Mouse (Mus musculus): ENCODE measurements around the gene Snx7.

Gene Snx7

GRCm38 (mm10) chr3:117817635-117818034, 51.1 kb downstream of the Snx7 start:
- no peak for DNase-seq (ENCODE audit: low spot score in 2 of 2)

GRCm38 (mm10) chr3:117814218-117814617, 54.5 kb downstream of the Snx7 start:
- DNase-seq (ENCODE audit: low spot score in 2 of 2) = no peak

- DNase-seq (ENCODE audit: low spot score in 2 of 2) = no peak
Observed at GRCm38 (mm10) chr3:117812135-117812534, 56.6 kb downstream of the Snx7 start.

GRCm38 (mm10) chr3:117805782-117806181, 63.0 kb downstream of the Snx7 start:
- no peak for DNase-seq (ENCODE audit: low spot score in 2 of 2)

DNA sequence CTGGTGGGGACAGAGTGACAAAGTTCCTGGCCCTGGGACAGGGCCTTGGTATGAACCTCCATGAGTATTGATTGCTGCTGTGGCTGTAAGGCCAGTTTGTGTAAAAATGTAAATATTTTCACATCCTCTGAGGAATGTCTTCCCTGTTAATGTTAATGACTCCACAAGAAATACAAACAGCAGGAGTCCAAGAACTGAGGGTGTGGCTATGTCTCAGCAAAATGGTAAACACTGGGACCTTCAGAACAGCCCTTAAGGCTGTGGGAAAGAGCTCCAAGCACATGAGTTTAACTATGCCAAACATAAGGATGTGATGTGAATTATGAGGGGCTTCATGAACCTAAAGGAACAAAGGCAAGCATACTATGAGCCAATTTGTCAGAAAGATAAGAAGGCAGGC, 74.2 kb downstream of the Snx7 start:
- DNase-seq (ENCODE audit: low spot score in 2 of 2) = no peak

GRCm38 (mm10) chr3:117791951-117792350, 76.8 kb downstream of the Snx7 start:
- DNase-seq (ENCODE audit: low spot score in 2 of 2) = no peak

DNA sequence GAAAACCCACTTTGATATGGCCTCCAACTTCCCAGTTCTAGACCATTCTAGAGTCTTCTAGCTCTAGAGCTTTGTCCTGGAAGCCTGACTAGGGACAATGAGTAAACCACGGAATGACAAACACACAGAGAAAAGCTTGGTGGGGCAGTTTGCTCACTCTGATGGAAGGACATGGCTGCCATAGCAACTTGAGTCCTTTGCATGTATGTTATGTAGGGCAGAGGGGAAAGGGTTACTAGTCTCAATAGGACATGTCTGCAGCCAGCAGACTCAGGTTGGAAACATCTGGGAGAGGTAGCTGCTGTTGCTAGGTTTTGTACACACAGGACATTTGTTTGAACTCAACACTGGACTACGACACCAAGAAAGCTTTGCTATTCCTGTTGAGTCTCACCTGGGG, 77.5 kb downstream of the Snx7 start:
- no peak for DNase-seq (ENCODE audit: low spot score in 2 of 2)

DNA sequence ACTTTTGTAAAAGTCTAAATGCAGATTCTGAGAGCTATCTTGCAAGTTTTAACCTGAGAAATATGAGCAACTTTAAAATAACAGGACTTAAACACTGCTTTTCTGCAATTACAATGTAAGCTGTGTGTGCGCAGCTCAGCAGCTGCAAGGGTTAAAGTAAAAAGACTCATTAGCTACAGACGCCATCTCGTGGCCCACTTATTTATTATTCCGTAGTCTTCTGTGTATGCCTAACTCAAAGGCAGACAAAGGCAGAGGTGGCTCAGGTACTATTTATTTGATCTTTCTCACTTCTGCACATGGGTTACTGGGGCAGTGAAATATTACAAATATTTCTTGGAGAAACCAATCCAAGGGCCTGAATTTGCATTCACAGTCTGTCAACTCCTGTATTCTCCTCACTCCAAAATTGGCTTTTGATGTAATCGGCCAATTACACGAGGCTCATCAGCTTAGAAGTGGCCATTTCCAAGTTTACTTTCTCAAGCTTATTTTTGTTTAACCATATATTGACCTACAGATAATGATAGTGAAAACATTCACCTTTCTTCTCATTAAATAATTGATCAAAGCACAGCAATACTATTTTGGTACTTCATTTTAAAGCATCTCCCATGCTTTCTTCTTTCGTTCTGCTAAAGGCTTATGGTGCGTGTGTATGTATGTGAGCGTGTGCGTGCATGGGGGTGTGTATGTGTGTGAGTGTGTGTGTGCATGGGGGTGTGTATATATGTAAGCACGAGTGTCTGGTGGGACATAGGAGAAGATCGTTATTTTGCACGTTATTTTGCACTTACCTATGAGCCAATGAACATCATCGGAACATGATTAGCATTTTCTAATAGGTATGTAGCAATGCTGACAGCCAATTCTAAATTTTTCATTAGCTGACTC, 79.7 kb downstream of the Snx7 start:
- no peak for DNase-seq (ENCODE audit: low spot score in 2 of 2)

DNA sequence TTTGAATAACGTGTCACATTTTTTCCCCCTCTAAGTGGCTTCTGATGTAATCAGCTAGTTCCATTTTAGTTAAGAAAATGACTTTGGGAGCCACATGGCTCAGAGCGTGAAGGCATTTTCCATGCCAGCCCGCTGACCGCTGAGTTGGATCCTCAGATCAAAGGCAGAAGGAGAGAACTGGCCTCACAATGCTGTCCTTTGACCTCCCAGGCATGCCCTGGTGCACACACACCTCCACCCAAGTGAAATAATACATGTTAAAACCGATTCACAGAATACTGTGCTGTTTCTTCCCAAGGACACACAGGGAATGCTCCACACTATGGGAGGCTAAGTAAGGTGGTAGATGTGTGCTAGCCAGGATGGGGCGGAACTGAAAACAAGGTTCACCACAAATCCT, 81.5 kb downstream of the Snx7 start:
- no peak for DNase-seq (ENCODE audit: low spot score in 2 of 2)

- DNase-seq (ENCODE audit: low spot score in 2 of 2) = no peak
Observed at GRCm38 (mm10) chr3:117752151-117752757, 116.5 kb downstream of the Snx7 start.

- DNase-seq (ENCODE audit: low spot score in 2 of 2) = no peak
Observed at GRCm38 (mm10) chr3:117751665-117752064, 117.1 kb downstream of the Snx7 start.

DNA sequence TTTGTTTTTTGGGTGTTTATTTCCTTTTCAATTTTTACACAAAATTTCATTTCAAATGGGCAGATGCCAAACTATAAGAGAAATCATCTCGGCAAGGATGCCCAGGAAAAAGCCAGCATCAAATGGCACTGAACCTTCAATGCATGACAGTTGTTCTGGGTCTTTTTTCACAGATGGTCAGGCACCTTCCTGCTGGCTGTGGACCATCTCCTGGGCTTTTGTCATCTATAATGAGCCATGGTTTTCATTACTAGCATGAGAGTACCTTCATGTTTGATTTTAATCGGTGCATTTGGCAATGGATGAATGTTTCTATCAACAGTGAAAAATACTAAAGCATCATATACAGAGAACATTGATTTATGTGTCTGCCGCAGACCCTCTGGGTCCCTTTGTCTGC, 119.5 kb downstream of the Snx7 start:
- no peak for DNase-seq (ENCODE audit: low spot score in 2 of 2)

- DNase-seq (ENCODE audit: low spot score in 2 of 2) = no peak
Observed at GRCm38 (mm10) chr3:117739760-117740159, 129.0 kb downstream of the Snx7 start.

- no peak for DNase-seq (ENCODE audit: low spot score in 2 of 2)
Observed at GRCm38 (mm10) chr3:117732661-117733060, 136.1 kb downstream of the Snx7 start.
